Mouse (Mus musculus) heart, adult 8-10 months (tissue): ENCODE data around the gene Tbccd1. TPM values are rescaled to one million over a fixed set of nuclear protein-coding genes. Genes with fewer than 3 reads are reported as not detected.

ENCODE experiments used
- DNase-seq: peaks from one replicate; pipeline ENCODE4 v3.0.0; 2022; ENCODE audit warnings: low spot score
- total RNA-seq, 4 experiments: library from RNA; stranded (reverse); gene quantifications; 2 replicates each; pipeline ENCODE4 v1.2.4; 2022

Gene Tbccd1
- 10 to 100 TPM; 10.8 to 13.5 (median 12.1) TPM for total RNA-seq

DNA sequence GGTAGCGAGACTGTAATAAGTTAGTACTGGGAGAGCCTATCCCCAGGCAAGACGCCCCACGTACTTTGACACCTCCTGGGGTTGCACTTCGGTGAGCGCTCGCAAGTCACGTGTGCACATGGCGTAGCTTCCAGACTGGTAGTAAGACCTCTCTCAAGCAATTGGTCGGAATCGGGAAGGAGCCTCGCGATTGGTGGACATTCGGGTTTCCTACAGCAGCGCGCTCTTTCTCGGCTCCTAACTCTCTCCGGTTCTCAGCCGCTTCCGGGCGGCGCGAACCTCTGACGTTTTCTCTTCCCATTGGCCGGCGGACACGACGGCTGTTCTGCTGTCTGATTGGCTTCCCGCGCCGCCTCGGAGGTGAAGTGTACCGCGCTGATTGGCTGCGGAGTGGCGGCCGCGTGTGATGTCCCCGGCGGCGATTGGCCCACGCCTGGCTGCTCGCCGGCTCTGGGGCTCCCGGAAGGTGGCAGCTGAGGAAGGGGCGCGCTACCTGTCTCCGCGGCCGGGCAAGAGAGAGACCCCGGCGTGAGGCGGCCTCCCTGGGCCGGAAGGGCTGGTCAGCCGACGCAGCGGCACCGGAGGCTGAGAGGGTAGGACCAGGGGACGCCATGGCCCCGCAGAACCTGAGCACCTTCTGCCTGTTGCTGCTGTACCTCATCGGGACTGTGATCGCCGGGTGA, at the start of gene Tbccd1, which contains the start of gene Dnajb11:
Tbccd1 (minus strand) TSS at position 239 of the 683 bp plus-strand sequence.
Dnajb11 (plus strand) TSS at position 415 of the 683 bp plus-strand sequence.
- peak; percentile 100 for DNase-seq

DNA sequence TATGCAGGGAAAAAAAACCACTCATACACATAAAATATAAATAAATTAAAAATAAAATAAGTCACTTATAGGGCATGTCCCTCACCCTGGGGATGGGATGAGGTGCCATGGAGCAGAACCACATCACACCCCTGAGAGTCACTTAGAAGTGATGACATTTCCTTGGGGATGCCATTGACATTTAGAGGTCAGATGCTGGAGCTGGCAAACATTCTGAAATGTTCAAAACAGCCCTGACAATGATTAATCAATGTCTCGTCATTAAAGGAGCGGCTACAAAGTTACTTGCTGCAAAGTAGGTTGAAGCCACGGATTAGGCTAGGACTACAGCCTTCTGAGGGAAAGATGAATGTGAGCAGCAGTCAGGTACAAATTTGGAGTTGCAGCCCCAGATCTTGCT, 43.9 kb upstream of the Tbccd1 start:
- no peak for DNase-seq

DNA sequence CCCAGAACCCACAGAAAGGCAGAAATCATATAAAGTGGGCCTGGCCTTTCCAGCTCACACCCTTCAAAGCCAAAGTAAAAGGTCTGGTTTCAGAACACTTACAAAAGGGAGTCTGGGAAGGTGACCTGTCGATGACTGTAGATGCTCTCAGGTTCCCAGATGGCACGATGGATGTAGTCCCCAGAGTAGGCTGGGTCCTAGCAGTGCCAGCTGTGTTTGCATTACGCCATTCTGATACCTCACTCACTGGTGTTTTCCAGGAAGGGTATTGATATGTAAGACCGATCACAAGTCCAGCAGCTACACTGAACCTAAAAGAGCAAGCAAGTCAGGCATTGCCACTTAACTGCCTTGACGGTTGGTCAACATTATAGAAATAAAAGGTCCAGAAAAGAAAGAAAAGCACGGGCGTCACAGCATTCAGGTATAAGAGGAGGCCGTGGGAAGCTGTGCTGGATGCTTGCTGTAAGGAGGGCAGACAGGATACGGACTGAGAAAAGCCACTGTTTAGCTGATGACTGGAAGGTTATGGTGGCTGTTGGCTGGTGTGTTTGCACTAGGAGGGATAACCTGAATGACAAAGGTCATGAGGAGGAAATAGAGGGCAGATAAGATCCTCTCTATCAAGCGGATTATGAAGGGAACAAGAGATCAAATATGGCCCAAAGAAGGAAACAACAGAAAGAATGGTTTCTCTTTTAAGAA, 42.5 kb upstream of the Tbccd1 start:
- DNase-seq = no peak

DNA sequence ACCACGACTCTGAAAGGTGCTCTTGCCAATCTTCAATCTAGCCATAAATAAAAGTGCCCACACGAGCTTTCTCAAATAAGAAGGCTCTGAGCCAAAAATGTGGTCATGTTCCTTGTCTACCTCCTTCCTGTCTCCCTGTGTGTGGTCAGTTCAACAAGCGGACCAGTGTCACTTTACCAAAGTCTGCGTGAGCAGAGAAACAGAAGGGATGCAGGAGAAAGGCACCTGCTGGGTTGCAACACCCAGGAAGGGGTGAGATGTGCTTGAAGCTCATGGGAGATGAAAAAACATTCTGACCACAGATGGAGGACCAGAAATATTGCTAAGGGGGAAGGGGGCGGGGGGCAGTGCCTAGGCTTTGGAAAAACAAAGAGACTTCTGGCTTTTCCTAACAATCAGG, 41.9 kb upstream of the Tbccd1 start:
- no peak for DNase-seq

DNA sequence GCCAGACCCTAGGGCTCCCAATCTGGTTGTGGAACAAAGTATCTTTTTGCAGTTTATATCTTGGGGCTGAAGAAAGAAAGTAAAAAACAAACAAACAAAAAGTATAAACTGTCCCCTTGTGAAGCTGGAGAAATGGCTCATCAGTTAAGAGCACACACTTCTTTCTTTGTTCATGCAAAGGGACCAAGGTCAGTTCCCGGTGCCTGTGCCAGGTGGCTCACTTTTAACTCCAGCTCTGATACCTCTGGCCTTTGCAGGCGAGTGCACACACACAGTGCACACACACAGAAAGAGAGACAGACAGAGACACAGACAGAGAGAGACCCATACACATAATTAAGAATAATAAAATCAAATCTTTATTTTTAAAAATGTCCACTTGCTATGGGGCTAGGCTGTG, 39.1 kb upstream of the Tbccd1 start:
- no peak for DNase-seq

DNA sequence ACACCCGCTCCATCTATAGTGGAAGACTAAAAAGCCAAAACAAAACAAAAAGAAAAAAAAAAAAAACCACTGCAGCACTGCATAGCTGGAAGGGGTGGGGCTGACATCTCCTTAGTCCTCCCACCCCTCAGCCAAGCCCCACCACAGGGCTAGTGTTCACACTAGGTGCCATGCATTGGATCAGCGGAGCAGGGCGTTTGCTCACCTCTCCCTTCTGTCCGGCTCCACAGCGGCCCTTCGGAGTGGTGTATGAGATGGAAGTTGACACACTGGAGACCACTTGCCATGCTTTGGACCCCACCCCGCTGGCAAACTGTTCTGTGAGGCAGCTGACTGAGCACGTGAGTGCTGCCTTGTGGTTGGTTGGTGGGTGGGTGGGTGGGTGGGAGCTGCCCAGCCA, 36.6 kb upstream of the Tbccd1 start:
- no peak for DNase-seq

DNA sequence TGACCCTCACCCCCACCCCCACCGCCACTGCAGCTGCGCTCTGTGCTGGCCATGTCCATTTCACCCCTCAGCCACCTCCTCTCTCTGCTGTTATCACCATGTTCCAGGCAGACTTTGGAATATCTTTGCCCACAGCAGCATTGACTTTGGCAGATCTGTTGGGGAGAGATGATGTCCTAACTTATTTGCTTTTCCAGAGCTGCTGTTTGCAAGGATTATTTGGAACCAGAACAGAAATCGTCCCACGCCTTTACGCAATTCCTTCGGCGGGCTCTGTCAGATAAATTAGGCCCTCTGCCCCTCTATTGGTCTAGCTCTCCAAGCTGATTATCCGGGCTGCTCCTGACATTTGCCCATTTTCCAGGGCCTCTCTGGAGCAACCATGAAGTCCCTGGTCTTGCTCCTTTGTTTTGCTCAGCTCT, 34.3 kb upstream of the Tbccd1 start:
- no peak for DNase-seq

DNA sequence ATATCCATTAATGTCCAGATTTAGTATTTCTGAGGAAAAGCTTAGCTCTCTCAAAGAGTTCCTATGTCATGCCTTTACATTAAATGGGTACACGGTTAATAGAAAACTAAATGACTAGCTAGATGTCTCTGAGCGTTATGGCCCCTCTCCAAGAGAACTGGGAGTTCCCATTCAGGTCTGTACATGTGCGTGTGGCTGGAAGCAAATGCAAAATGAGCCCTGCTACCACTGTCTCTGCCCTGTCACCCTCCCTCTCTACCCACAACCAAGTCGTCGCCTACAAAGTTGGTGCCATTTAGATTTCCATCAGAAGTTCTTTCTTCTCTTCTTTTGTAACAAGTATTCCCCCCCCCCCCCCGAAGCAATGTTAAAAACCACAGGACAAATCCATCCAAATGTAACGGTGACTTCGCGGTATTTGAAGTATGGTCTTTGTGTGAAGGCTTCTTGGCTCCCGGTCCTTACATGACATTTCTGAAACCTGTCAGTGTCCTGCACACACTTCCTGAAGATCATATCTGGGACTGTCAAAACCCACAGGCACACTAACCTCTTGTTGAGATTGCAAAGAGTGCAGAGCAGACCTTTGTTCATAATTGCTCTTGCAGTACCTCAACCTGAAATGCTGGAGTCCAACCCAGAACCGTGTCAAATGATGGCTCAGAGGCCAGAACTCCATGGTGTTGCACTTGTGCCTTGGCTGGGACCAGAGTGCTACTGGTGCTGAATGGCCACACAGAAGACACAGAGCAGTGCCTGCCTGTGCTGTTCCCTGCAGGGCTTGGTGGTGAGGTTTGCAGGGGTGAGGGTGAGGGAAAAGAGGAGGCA, 33.4 kb upstream of the Tbccd1 start, which contains the start of gene Ahsg:
Ahsg (plus strand) TSS at position 595 of the 828 bp plus-strand sequence.
- DNase-seq = no peak

DNA sequence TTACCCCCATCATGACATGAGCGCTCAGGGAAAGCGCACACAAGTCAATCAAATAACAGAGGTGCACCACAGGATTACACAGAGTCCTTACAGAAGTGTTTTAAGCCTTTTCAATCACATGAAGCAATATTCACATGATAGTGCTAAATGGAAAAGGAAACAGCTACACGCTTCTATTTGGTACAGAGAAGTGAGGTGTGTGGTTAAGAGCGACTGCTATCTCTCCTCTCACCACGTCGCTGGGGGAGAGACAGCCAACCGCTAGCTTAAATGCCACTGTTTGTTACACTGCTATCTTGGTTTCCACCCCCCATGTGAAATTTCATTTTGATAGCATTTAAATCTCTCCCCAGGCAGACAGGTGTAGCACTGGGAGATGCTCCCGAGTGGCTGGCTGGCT, 32.2 kb upstream of the Tbccd1 start:
- DNase-seq = no peak

DNA sequence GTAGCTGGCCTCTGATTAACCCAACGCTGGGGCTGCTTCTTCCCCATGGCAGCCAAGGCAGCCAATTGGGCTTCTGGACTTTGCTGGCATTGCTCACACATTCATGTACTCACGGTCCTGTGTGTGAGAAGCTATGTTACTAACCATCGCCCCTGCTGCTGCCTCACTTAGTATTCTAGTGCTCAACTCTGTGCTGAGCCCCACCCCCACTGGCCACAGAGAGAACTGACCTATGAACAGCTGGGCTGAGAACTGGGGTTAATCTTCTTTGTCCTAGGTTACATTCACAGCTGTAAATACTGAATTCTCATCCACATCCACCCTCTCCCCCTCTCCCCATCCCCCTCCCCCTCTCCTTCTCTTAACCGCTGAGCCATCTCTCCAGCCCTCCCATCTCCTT, 31.4 kb upstream of the Tbccd1 start:
- no peak for DNase-seq

DNA sequence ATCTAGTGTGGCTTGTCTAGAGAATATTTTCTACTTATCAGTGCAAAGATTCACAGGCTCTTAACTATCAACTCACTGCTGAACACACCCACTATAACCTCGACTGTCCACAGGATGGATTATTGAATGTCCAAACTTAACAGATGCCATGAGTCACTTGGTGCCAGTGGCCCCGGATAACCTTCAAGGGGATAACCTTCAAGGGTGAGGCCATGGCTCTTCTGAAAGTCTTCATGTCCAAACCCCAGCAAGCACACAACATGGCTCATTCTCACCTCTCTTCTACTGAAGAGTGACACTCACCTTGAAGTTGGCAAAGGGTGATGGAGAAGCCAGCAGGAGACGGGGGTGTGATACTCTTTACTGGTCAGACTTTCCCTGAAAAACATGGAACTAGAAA, 29.3 kb upstream of the Tbccd1 start:
- DNase-seq = no peak

DNA sequence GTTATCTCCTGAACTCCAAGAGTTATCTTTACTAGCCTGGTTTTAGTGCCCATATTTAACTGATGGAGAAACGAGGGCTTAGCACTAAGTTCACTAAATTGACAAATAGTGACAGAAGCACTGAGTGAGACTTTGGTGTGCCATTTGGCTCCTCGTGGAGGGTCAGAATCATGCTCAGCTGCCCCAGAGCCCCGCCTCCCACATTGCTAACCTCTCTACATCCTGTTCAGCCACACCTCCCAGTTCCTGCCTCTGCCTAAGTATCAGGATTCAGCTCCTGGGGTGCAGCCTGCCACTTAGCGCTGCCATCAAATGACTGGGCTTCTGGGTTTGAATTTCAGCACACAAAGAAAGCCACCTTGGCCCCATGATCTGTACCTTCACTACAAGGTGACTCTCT, 27.9 kb upstream of the Tbccd1 start:
- DNase-seq = no peak

DNA sequence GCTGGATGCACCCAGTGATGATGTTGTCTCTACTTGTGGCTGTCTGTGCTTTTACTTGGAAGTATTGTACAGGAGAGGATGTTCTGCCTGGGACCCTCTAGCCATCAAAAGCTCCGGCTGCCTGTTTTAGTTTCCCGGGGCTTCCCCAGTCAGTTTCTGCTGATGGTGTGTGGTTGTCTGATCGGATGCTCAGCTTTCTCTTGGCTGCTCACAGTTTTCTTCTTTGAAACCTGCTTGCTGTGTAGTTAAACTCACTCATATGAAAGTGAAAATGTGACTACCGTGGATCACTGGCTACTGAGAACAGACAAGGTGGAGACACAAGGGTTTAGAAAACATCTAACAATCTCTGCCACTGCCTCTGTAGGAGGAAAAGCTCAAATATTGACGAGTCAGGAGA, 26.0 kb upstream of the Tbccd1 start:
- no peak for DNase-seq

DNA sequence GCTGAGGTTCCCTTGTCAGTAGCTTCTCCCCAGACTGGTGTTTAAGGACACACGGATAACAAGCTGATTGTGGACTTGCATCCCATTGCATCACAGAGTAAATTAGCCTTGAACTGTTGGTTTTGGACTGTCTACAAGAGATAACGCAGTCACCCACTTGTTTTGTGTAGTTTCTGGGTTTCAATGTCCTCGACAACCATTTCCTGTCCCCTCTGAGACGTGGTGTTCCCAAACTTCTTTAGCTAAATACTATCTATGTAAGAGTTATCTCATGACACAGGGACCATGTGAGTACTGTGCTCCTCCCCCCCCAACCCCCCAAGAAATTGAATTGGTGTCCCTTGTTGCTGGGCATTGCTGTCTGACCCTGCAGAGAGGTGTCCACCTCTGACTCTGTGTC, 24.0 kb upstream of the Tbccd1 start:
- peak; percentile 40 for DNase-seq

DNA sequence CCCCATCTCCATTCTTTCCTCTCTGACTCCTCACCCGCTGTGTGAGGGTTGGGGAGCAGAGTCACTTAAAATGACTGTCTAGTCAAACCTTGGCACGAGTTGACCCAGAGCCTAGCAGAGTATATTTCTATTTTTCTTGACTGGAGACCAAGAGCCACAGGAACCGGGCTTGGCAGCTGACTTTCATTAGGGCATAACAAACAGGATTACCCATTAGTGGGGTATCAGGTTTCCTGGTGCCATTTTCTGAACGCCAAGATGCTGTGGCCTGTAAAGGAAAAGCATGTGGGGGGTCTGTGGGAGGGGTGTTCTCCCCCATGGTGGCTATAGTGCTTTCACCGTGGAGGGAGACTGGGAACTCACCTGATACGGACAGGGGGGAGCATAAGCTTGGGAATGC, 23.4 kb upstream of the Tbccd1 start:
- no peak for DNase-seq

DNA sequence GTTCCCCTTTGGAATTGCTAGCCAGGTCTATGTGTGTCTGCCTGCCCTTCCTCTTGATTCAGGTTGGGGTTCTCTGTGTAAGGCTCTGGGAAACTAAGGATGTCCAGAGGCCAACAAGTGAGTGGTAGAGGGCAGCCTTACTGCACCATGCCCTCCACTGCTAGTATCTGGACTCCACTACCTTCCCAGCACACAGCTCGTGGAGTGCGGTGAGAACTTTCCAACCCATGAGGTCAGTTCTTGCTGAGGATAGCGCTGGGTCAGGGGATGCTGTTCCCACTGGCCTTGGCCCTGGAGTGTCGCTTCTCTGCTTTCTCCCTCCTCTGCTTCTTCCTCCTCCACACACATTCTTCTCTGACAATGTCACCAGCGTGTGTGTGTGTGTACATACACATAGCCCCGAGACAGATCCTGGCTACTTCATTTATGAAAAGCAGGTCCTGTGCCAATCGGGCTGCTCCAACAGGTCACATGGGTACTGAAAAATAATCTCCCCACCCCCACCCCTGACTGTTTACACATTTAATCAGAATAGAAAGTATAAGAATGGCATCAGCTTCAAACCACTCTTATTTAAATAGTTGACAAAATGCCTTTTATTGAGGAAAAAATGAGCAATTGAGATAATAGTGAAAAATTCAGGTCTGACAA, 22.6 kb upstream of the Tbccd1 start:
- DNase-seq = no peak

DNA sequence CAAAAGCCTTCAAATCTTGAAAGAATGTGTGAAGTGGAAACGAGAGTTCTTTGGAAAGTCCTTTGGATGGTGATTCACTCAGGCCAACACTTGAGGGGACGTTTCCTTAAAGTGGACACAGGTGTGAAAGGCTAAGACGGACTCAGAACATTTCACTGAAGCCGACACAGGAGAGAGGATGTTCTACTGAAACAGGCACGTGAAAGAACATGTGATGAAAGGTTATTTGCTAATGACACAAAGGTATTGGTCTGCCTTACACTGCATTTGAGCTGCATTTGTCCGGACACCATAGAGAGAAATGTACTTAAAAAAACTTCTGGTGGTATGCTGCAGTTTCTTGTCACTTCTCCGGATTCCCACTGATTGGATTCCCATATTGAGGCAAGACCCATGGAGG, 21.2 kb upstream of the Tbccd1 start:
- no peak for DNase-seq

DNA sequence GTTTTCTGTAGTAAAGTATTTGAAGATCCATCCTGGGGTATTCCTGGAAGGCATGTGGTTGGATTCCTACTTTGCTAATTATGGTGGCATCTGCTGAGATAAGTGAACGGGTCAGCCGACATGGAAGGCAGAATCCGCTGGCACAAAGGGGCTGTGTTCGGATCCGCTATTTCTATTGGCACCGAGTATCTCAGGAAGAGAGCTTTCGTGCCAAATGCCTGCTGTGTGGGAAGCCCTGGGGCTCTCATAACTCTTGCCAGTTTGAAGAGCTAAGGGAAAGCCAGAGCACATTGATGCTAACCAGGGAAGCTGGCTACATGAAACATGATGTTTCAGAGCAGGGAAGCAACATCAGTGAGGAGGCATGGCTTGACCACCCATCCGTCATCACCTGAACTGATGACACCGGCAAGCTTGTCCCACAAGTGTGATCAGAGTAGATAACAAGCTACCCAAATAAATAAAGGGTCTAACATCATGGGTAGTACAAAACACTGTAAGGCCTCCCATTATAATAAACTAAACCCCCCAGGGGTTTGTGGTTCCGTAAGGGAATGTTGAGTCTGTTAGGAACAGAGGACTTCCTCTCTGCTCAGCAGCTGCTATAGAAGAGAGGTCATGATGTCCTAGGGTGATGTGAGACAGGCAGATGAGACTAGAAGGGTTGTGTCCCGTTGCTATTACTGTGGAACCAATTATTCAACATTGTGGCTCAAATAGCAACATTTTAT, 20.4 kb upstream of the Tbccd1 start:
- no peak for DNase-seq

DNA sequence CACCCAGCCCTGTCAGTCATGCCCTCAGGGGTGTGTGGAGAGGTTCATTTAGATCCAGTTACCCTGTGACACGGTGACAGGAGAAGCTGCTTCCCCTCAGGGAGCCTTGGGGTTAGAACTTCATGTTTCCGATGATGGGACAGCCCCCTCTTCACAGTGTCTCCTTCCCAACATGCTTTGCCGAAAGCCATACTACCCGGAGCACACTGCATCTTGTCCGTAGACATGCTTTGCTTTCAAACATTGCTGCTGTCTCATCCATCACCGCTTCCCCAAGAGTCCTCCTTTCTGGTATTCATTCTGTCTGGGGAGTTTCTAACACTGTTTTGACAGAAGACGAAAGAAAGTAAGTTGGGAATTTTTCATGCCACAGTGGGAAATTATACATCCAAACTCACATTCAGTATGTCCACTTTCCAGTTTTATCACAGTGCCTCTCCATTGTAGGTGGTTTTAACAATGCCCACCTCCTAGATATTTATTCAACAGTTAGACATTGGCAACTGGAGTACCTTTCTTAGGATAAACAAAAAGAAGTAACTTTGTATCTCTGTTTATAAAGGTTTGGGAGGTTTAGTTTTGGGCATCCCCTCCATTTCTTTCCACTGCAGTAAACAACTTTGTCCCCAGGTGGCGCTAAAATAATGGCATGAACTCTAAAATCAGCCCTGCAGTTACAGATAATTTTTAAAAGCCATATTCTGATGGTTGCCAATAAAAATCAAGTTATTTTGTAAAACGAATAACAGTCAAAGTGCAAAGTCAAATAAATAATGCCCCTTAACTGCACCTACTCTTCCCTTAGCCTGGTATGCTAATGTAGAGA, 19.0 kb upstream of the Tbccd1 start:
- DNase-seq = no peak

DNA sequence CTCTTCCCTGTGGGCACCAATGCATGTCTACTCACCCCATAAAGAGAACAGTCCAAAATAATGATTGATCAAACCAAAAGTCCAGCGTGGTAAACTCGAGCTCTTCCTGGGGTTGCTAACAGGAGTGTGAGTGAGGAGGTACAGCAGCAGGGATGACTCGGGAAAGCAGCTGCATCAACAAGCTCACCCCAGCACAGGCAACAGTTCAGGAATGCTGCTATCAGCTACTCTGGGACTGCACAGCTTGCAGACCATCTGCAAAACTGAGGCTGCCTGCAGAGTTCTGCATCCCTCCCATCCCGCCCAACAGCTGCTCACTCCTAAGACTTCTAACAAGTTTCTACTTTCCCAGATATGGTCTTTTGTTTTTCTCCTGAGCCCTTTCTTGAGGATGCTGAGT, 15.9 kb upstream of the Tbccd1 start:
- no peak for DNase-seq
